Mouse (Mus musculus) inflammation-experienced regulatory T-cells, adult 6 months (primary cell): Measurements from ENCODE around the gene Prorsd1. TPM values are rescaled to one million over a fixed set of nuclear protein-coding genes. Genes with fewer than 3 reads are reported as not detected.

Source experiments
- ATAC-seq: one replicate; pipeline ENCODE4 v1.8.0; 2017
- polyA plus RNA-seq, 3 experiments: library from polyadenylated mRNA; unstranded; fragments of 100-300 nt; shearing (Covaris generic); gene quantifications; one replicate each; pipeline ENCODE4 v1.2.1; 2017

The Prorsd1 gene
- polyA plus RNA-seq, 3 experiments from 2014 or later, result 41.2 to 47.8 (median 47.3) TPM

DNA sequence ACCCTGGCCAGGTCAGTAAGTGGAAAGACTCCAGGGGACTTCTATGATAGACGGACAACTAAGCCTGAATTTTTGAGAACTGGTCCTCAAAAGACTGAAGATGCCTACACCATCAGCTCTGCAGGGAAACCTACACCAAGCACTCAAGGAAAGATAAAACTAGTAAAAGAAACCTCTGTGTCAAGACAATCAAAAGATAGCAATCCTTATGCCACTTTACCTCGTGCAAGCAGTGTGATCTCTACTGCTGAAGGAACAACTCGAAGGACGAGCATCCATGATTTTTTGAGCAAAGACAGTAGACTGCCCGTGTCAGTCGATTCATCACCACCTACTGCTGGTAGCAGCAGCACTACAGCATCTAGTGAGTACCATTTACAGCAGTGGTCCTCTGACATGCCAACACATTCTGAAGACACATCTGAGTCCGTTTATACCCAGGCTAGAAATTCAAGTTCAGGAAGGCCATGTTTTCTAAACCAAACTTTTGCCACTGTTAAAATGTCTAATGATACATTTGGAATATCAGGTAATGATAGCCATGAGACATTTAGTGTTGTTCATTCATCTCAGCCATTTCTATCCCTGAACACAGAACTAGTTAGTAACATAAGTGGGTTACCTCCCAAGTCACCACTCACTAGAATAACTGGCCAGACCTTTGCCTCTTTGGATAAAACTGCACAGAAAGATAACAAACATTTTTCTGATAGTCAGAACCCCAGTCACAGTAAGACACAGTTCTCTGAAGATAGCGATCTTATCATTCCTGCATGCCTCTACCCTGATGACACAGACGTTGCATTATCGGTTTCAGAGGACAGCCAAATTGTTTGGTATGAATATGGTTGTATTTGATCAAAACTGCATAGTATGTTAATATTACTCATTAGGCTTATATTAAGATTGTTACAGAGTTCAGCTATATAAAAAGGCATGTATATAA, 10.6 kb downstream of the Prorsd1 start:
- ATAC-seq, result no peak

GRCm38 (mm10) chr11:29496962-29497361, 17.9 kb downstream of the Prorsd1 start:
- ATAC-seq, result no peak

DNA sequence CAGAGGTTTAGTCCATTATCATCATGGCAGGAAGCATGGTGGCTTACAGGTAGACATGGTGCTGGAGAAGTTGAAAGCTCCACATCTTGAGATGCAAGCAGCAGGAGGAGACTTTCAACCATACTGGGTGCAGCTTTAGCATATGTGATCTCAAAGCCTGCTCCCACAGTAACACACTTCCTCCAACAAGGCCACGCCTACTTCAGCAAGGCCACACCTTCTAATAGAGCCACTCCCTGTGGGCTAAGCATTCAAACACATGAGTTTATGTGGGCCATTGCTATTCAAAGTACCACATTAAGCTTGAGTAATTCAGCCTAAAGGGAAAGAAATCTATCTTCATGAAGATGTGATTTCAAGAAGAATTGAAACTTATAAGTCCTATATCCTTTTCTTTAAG, 21.7 kb downstream of the Prorsd1 start:
- ATAC-seq, result no peak

DNA sequence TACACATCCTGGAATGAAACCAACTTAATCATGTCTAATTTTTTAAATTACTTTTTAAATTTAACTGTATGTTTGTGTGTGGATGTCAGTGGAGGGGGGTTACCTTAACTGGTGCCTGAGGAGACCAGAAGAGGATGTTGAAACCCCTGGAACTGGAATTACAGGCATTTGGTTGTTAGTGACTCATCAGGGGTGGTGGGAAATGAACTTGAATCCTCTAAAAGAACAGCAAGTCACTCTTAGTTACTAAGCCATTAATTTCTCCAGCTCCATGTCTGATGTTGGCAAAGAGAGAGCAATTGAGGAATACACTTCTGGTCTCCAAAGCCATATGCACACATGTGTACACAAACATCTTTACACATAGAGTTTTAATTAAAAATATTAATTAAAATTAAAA, 40.2 kb downstream of the Prorsd1 start:
- no peak for ATAC-seq

Other genes starting within 250 kb of the Prorsd1 start
- 1 to 10 TPM in 2 of 3 experiments, under 1 TPM in 1; 0.93 to 1.3 (median 1.2) TPM for gene Ccdc88a, start 141.4 kb downstream of the Prorsd1 start, polyA plus RNA-seq
- gene Mtif2, start 11.4 kb upstream of the Prorsd1 start, polyA plus RNA-seq, result 10 to 100 TPM; 54.9 to 68.0 (median 59.2) TPM
- 1 to 10 TPM in 2 of 3 experiments, under 1 TPM in 1; 0.69 to 1.8 (median 1.4) TPM for gene Clhc1, start 32.9 kb upstream of the Prorsd1 start, polyA plus RNA-seq
- gene Rps27a, start 33.1 kb upstream of the Prorsd1 start, polyA plus RNA-seq, result 1,000 to 10,000 TPM in 2 of 3 experiments, 100 to 1,000 TPM in 1; 892 to 1,752 (median 1,284) TPM
- 10 to 100 TPM; 16.3 to 26.1 (median 25.6) TPM for gene Rtn4, start 177.9 kb upstream of the Prorsd1 start, polyA plus RNA-seq